Mouse (Mus musculus): ENCODE measurements around the gene Gstm1. TPM values are rescaled to one million over a fixed set of nuclear protein-coding genes. Genes with fewer than 3 reads are reported as not detected.
A peak's percentile ranks its signal among the peaks of the same experiment; 100 is the strongest.
"Not testable (repeated sequence)": the region's sequence is repeated elsewhere in the genome, so short reads cannot be mapped to it uniquely, and the experiment has no call there.

The Gstm1 gene
- polyA plus RNA-seq, 1 experiment from 2014 or later, result 44.3 TPM

DNA sequence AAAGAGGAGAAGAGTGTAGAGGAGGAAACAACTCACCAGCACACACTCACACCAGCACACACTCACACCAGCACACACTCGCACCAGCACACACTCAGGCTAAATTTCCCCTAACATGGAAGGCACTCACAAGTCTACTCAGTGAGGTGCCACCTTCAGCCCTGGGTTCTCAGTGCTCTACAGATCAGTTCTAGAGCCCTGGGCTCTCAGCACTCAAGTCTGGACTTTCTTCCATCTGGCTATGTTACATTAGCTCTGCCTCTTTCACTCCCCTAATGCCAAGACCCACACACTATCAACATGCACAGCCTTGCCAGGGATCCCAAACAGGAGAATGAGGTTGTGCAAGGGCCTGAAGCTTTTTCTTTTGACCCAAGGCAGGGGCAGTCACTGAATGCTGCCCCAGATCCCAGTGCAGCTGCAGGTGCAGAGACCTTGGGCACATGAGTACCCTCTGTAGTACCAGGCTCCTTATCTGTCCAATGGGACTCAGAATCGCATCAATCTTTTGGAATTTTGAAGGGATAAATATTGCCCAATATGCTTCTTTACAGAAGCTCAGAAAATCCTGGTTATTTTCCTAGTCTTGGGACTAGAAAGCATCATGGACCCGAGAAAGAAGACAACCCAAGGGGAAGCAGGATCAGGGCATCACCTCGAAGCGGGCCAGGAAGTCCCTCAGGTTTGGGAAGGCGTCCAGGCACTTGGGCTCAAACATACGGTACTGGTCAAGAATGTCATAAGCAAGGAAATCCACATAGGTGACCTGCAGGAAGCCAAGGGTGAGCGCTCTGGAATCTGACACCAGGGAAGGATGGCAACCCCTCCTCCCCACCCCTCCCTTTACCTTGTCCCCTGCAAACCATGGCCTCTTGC, 3.4 kb downstream of the Gstm1 start:
- no peaks in the 10 kb centered on the region for H3K9me3 ChIP-seq
- no peak overlapping the region for H3K27ac ChIP-seq (replicated peaks)
- peaks cover 3% of the 10 kb centered on the region; the same call in 1 of the 2 replicates for H3K27me3 ChIP-seq (replicated peaks)
- H3K36me3 ChIP-seq, result no peaks in the 10 kb centered on the region
- no peak for ATAC-seq (ENCODE audit: extremely low read depth, insufficient number of reproducible peaks, low FRiP score, low TSS enrichment)
- H3K4me1 ChIP-seq, result peaks cover 32% of the 10 kb centered on the region
- no peak overlapping the region for H3K4me2 ChIP-seq
- no peak overlapping the region for H3K4me3 ChIP-seq
- H3K9ac ChIP-seq, result no peak overlapping the region
- WGBS, result 75% methylated on average over 8 of the region's 8 CpGs

GRCm38 (mm10) chr3:108013331-108013871, 4.4 kb downstream of the Gstm1 start:
- no peak for ATAC-seq (ENCODE audit: extremely low read depth, insufficient number of reproducible peaks, low FRiP score, low TSS enrichment)
- Histone ChIP-seq H3K4me2 (no peak overlapping the region), H3K4me1 (peaks cover 23% of the 10 kb centered on the region), H3K36me3 (no peaks in the 10 kb centered on the region), H3K4me3 (no peak overlapping the region), H3K27ac (replicated peaks) (no peak overlapping the region), H3K27me3 (replicated peaks) (peaks cover 3% of the 10 kb centered on the region; the same call in 1 of the 2 replicates), H3K9me3 (no peaks in the 10 kb centered on the region), H3K9ac (no peak overlapping the region)
- WGBS, result 69% methylated on average over 4 of the region's 4 CpGs

DNA sequence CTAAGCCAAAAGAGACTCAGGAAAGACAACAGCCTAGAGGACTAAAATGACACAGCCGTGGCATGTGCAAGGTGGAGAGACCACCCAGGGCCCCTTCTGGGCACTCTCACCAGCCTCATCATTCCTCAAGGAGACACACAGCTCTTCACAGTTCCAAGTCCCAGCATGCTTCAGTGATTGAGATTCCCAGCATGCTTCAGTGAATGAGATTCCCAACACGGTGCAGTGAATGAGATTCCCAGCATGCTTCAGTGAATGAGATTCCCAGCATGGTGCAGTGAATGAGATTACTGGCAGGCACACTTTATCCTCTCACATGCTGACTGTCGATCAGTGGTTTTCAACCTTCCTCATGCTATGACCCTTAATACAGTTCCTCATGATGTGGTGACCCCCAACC, 6.2 kb downstream of the Gstm1 start:
- H3K27me3 ChIP-seq (replicated peaks), result peaks cover 3% of the 10 kb centered on the region; the same call in 1 of the 2 replicates
- 53% methylated on average over 3 of the region's 3 CpGs for WGBS
- no peaks in the 10 kb centered on the region for H3K36me3 ChIP-seq
- H3K4me3 ChIP-seq, result no peak overlapping the region
- H3K9me3 ChIP-seq, result no peaks in the 10 kb centered on the region
- no peak overlapping the region for H3K4me2 ChIP-seq
- H3K27ac ChIP-seq (replicated peaks), result no peak overlapping the region
- peaks cover 10% of the 10 kb centered on the region for H3K4me1 ChIP-seq
- no peak for ATAC-seq (ENCODE audit: extremely low read depth, insufficient number of reproducible peaks, low FRiP score, low TSS enrichment)
- no peak overlapping the region for H3K9ac ChIP-seq

DNA sequence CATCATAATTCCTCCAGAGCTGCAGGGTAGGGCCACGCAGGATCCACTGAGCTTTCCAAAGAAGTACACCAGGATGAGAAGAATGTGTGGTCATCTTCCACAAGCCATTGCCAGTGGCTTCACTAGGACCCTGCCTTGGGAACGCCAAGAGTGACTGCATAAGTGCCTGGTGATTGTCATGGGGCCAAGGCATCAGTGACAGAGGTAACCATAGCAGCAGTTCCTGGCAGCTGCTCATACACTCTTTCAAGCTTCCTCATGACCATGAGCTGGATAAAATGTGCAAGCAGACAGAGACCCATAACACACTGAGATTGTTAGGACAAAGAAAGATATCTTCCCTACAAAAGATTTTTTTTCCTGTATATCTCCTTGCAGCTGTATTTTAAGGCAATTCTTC, 7.5 kb downstream of the Gstm1 start:
- Histone ChIP-seq H3K27me3 (replicated peaks) (no peaks in the 10 kb centered on the region), H3K9me3 (no peaks in the 10 kb centered on the region), H3K9ac (no peak overlapping the region), H3K36me3 (no peaks in the 10 kb centered on the region), H3K27ac (replicated peaks) (no peak overlapping the region), H3K4me3 (no peak overlapping the region), H3K4me2 (no peak overlapping the region), H3K4me1 (peaks cover 10% of the 10 kb centered on the region)
- no peak; the same call in 1 of the 2 replicates for ATAC-seq (ENCODE audit: extremely low read depth, insufficient number of reproducible peaks, low FRiP score, low TSS enrichment)
- 37% methylated on average over 2 of the region's 2 CpGs for WGBS

GRCm38 (mm10) chr3:108002021-108002420, 15.8 kb downstream of the Gstm1 start:
- ATAC-seq (ENCODE audit: extremely low read depth, insufficient number of reproducible peaks, low FRiP score, low TSS enrichment), result no peak
- H3K9me3 ChIP-seq, result no peaks in the 10 kb centered on the region
- 70% methylated on average over 8 of the region's 8 CpGs for WGBS

DNA sequence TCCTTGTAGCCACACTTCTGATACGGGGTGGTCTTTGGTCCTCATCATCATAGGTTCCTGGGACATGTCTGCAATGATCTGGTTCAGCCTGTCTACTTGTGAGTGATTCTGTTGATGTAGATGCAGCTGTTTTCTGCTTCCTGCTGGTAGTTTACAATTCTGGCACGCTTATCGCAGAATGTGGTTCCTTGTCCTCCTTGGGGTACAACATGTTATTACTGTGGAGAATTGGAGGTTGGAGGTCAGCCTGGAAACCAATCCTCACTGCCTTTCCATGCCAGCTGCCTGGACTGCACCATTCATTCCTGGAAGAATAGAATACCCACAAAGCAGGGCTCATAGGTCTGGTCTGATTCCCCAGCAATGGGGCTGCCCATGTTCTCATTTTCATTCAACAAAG, 18.3 kb downstream of the Gstm1 start:
- no peak for ATAC-seq (ENCODE audit: extremely low read depth, insufficient number of reproducible peaks, low FRiP score, low TSS enrichment)
- no peaks in the 10 kb centered on the region for H3K36me3 ChIP-seq
- no peaks in the 10 kb centered on the region for H3K27me3 ChIP-seq (replicated peaks)
- no peak overlapping the region for H3K9ac ChIP-seq
- no peaks in the 10 kb centered on the region for H3K4me1 ChIP-seq
- H3K4me2 ChIP-seq, result no peak overlapping the region
- 81% methylated on average over 3 of the region's 3 CpGs for WGBS
- no peak overlapping the region for H3K4me3 ChIP-seq
- H3K27ac ChIP-seq (replicated peaks), result no peak overlapping the region
- no peaks in the 10 kb centered on the region for H3K9me3 ChIP-seq

More at GRCm38 (mm10) chr3:108002021-108002420, 15.8 kb downstream of the Gstm1 start:
- Histone ChIP-seq H3K36me3 (no peaks in the 10 kb centered on the region), H3K4me1 (no peaks in the 10 kb centered on the region), H3K9ac (no peak overlapping the region), H3K4me2 (no peak overlapping the region), H3K27ac (replicated peaks) (no peak overlapping the region), H3K4me3 (no peak overlapping the region), H3K27me3 (replicated peaks) (no peaks in the 10 kb centered on the region)

DNA sequence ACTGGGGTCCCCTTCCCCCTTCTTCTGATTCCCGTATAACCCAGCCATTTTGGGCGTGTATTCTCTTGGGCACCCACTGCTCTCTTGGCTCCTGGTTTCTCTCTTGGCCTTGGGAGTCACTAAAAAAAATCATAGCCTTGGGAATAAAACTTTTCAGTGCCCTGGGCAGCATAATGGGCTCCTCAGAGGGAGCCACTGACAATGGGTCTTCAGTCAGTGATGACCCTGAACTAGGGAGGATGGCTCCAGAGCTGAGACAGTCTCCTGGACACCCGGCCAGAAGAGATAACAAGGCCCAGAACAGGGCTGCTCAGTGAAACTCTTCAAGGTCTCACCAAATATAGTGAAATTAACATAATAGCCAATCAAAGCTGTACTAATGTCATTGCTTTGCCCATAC, 19.2 kb downstream of the Gstm1 start:
- 0 out of 2 replicates have a peak, but pooled peaks cover 5% of the 10 kb centered on the region for H3K9me3 ChIP-seq
- no peak for ATAC-seq (ENCODE audit: extremely low read depth, insufficient number of reproducible peaks, low FRiP score, low TSS enrichment)
- no peak overlapping the region for H3K4me3 ChIP-seq
- WGBS, result 71% methylated on average over 3 of the region's 3 CpGs
- no peaks in the 10 kb centered on the region for H3K27me3 ChIP-seq (replicated peaks)
- H3K36me3 ChIP-seq, result no peaks in the 10 kb centered on the region
- H3K9ac ChIP-seq, result no peak overlapping the region
- no peak overlapping the region for H3K27ac ChIP-seq (replicated peaks)
- no peaks in the 10 kb centered on the region for H3K4me1 ChIP-seq
- no peak overlapping the region for H3K4me2 ChIP-seq

DNA sequence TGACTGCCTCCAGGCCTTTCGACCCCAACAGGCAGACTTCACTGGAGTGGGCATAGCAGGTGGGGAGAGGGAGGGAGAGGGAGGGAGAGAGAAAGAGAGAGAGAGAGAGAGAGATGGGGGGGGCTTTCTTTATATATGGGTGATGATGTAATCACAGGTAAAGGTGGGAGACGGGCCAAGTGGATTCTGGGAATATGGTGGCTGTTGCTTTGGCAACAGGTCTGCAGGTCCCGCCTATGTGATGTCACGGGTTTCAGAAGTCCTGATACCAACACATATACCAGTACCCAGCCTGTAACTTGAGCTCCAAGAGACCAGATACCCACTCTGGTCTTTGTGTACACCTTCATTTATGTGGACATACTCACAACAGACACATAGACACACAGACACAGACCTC, 21.2 kb downstream of the Gstm1 start:
- Histone ChIP-seq H3K9me3 (0 out of 2 replicates have a peak, but pooled peaks cover 5% of the 10 kb centered on the region), H3K27me3 (replicated peaks) (no peaks in the 10 kb centered on the region), H3K4me2 (no peak overlapping the region), H3K9ac (no peak overlapping the region), H3K4me1 (no peaks in the 10 kb centered on the region), H3K4me3 (no peak overlapping the region), H3K36me3 (no peaks in the 10 kb centered on the region), H3K27ac (replicated peaks) (no peak overlapping the region)
- WGBS, result 77% methylated on average over 4 of the region's 4 CpGs
- ATAC-seq (ENCODE audit: extremely low read depth, insufficient number of reproducible peaks, low FRiP score, low TSS enrichment), result no peak

DNA sequence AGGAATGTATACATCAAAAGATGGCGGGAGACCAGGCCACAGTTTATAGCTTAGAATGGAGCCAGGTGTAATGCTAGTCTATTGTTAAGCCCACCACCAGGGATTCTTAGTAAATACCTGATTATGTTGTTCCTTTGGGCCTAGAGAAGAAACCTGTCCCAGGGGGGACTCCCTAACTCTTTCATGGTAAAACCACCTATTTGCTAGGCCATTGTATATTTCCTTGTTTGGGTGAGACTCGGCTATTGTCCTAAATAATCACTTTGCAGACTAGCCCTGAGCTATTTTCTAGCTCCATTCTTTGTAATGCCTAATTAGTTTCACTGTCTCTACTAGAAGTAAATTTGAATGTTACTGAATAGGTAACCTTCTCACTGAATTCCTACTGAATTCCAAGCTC, 21.8 kb downstream of the Gstm1 start:
- not testable (repeated sequence) for H3K9ac ChIP-seq; H3K4me2 ChIP-seq; H3K4me3 ChIP-seq; H3K27me3 ChIP-seq (replicated peaks); H3K4me1 ChIP-seq; H3K36me3 ChIP-seq; H3K9me3 ChIP-seq; H3K27ac ChIP-seq (replicated peaks); ATAC-seq (ENCODE audit: extremely low read depth, insufficient number of reproducible peaks, low FRiP score, low TSS enrichment)
- WGBS, result 84% methylated on average over 2 of the region's 2 CpGs

- Histone ChIP-seq H3K4me3 (peak within 1 kb of the TSS; percentile 38), H3K36me3 (no peaks in the 10 kb centered on the region), H3K9ac (peak within 1 kb of the TSS; percentile 42), H3K4me1 (peaks cover 29% of the 10 kb centered on the region), H3K27me3 (replicated peaks) (no peaks in the 10 kb centered on the region), H3K9me3 (no peaks in the 10 kb centered on the region), H3K27ac (replicated peaks) (peak within 1 kb of the TSS; percentile 5), H3K4me2 (peak within 1 kb of the TSS; percentile 59)
- WGBS, result 27% methylated on average over 8 of the region's 8 CpGs
- no peak for ATAC-seq (ENCODE audit: extremely low read depth, insufficient number of reproducible peaks, low FRiP score, low TSS enrichment)
Observed at GRCm38 (mm10) chr3:107986041-107986562, 31.7 kb downstream of the Gstm1 start, which contains the start of gene Gstm2. TSS of gene Gstm2 (minus strand) at chr3:107986453.

DNA sequence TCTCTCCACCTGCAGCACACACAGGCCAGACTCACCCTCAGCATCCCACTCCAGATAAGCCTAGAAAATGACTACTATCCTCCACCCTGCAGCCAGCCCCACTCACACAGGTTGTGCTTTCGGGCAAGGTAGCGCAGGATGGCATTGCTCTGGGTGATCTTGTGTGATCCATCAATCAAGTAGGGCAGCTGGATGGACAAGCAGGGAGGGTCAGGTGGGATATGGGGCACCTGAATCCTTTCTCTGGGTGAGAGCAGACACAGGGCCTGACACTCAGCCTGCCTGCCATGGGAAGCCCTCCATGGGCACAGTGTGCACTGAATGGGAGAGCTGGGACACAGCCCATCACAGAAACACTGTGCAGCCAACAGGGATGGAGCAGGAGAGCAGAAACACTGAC, 32.6 kb downstream of the Gstm1 start:
- ATAC-seq (ENCODE audit: extremely low read depth, insufficient number of reproducible peaks, low FRiP score, low TSS enrichment); H3K4me3 ChIP-seq; H3K4me2 ChIP-seq; H3K27me3 ChIP-seq (replicated peaks); H3K36me3 ChIP-seq; H3K9ac ChIP-seq; H3K27ac ChIP-seq (replicated peaks); H3K9me3 ChIP-seq: not testable (repeated sequence)
- peaks cover 29% of the 10 kb centered on the region for H3K4me1 ChIP-seq
- 97% methylated on average over 2 of the region's 2 CpGs for WGBS

All from heart, embryonic 13.5 days (tissue).